Mouse (Mus musculus) c-Kit-negative CD71-positive TER-119-positive erythroid progenitor cells, embryonic 14.5 days (primary cell): ENCODE measurements at regions not wholly inside any gene's neighbourhood (a gene's known extent, or its start where the extent isn't known, plus 50 kb on each side); places are given as distances from the start of the nearest gene placed in this dataset.

ENCODE experiments used
- DNase-seq: peaks from one replicate; pipeline ENCODE4 v3.0.0-alpha.2; 2013; ENCODE audit warnings: low read depth, low spot score

GRCm38 (mm10) chr8:89345547-89345946 lies 301.6 kb upstream of the Sall1 start:
- no peak for DNase-seq

GRCm38 (mm10) chr8:89341686-89342085 lies 297.7 kb upstream of the Sall1 start:
- no peak for DNase-seq

- DNase-seq = no peak
Measured at GRCm38 (mm10) chr8:89335416-89335815, 291.5 kb upstream of the Sall1 start.

GRCm38 (mm10) chr8:89325751-89326351 lies 281.9 kb upstream of the Sall1 start:
- DNase-seq = no peak

GRCm38 (mm10) chr8:89325248-89325645 lies 281.3 kb upstream of the Sall1 start:
- DNase-seq = no peak

- DNase-seq = no peak
Measured at GRCm38 (mm10) chr8:89324462-89325247, 280.7 kb upstream of the Sall1 start.

GRCm38 (mm10) chr8:89317514-89318289 lies 273.7 kb upstream of the Sall1 start:
- no peak for DNase-seq

GRCm38 (mm10) chr8:89316566-89317175 lies 272.7 kb upstream of the Sall1 start:
- no peak for DNase-seq

- no peak for DNase-seq
Measured at GRCm38 (mm10) chr8:89314907-89315306, 270.9 kb upstream of the Sall1 start.

GRCm38 (mm10) chr8:89310696-89311214 lies 266.8 kb upstream of the Sall1 start:
- no peak for DNase-seq

GRCm38 (mm10) chr8:89309591-89309990 lies 265.6 kb upstream of the Sall1 start:
- no peak for DNase-seq

GRCm38 (mm10) chr8:89308950-89309349 lies 265.0 kb upstream of the Sall1 start:
- no peak for DNase-seq

- no peak for DNase-seq
Measured at GRCm38 (mm10) chr8:89308532-89308931, 264.6 kb upstream of the Sall1 start.

- DNase-seq = no peak
Measured at GRCm38 (mm10) chr8:89307601-89308000, 263.6 kb upstream of the Sall1 start.

GRCm38 (mm10) chr8:89307085-89307484 lies 263.1 kb upstream of the Sall1 start:
- no peak for DNase-seq

- DNase-seq = no peak
Measured at GRCm38 (mm10) chr8:89304116-89304515, 260.2 kb upstream of the Sall1 start.

GRCm38 (mm10) chr8:89303326-89303725 lies 259.4 kb upstream of the Sall1 start:
- DNase-seq = no peak

- no peak for DNase-seq
Measured at GRCm38 (mm10) chr8:89299637-89300036, 255.7 kb upstream of the Sall1 start.

- no peak for DNase-seq
Measured at GRCm38 (mm10) chr8:89295686-89296085, 251.7 kb upstream of the Sall1 start.

GRCm38 (mm10) chr8:89289017-89289416 lies 245.1 kb upstream of the Sall1 start:
- no peak for DNase-seq

GRCm38 (mm10) chr8:89284871-89285564 lies 241.1 kb upstream of the Sall1 start:
- no peak for DNase-seq
